Mouse (Mus musculus) small intestine, adult 2 months (tissue): ENCODE data around the gene Cyp4f15. TPM values are rescaled to one million over a fixed set of nuclear protein-coding genes. Genes with fewer than 3 reads are reported as not detected.
"Not testable (repeated sequence)": the region's sequence is repeated elsewhere in the genome, so short reads cannot be mapped to it uniquely, and the experiment has no call there.

Experiments
- H3K27ac ChIP-seq: fragments of 200-500 bp; 2 replicates; pipeline ENCODE4 v1.5.1; 2012; ENCODE audit warnings: low read depth, low read length, control low read depth, inconsistent platforms; ENCODE audit not compliant: insufficient read depth
- H3K27me3 ChIP-seq: fragments of 200-500 bp; 2 replicates; pipeline ENCODE4 v1.6.1; 2012; ENCODE audit warnings: mild to moderate bottlenecking, moderate library complexity, low read length, inconsistent platforms; ENCODE audit not compliant: control insufficient read depth, insufficient read depth
- H3K36me3 ChIP-seq: fragments of 200-500 bp; 2 replicates; pipeline ENCODE4 v1.6.1; 2012; ENCODE audit warnings: mild to moderate bottlenecking, low read length, control low read depth, inconsistent platforms; ENCODE audit not compliant: control insufficient read depth, insufficient read depth
- H3K4me1 ChIP-seq: fragments of 200-500 bp; 2 replicates; pipeline ENCODE4 v1.6.1; 2012; ENCODE audit warnings: low read length, inconsistent platforms, mixed read lengths; ENCODE audit not compliant: control insufficient read depth, insufficient read depth, insufficient read length
- H3K4me3 ChIP-seq: fragments of 200-500 bp; 2 replicates; pipeline ENCODE4 v1.5.1; 2012; ENCODE audit warnings: low read depth, mild to moderate bottlenecking, control low read depth, inconsistent platforms, low read length, moderate library complexity
- CTCF ChIP-seq: fragments of 200-500 bp; IDR thresholded peaks from 2 replicates; pipeline ENCODE4 v1.5.1; 2012; ENCODE audit warnings: low read depth, mild to moderate bottlenecking, control low read depth, inconsistent platforms, low read length, moderate library complexity, mixed read lengths; ENCODE audit not compliant: insufficient replicate concordance, insufficient read length; ENCODE audit errors: extremely low read depth
- POLR2A ChIP-seq: fragments of 200-500 bp; IDR thresholded peaks from 2 replicates; pipeline ENCODE4 v1.6.1; 2012; ENCODE audit warnings: low read depth, mild to moderate bottlenecking, control low read depth, inconsistent platforms, low read length, moderate library complexity
- WGBS: fragments of 180-500 bp; shearing (Covaris S2); methylation state at CpG from one replicate; pipeline ENCODE4 v1.1.7; 2018; 5-methylcytosine and 5-hydroxymethylcytosine counted together
- polyA plus RNA-seq: library from polyadenylated mRNA; depleted of rRNA; stranded (reverse); fragments of >200 nt; gene quantifications from 2 replicates; pipeline ENCODE4 v1.2.3, GENCODE M21; 2012

Cyp4f15 gene
- polyA plus RNA-seq, 1 experiment, result 0.57 TPM

GRCm38 (mm10) chr17:32658712-32659111 is 26.7 kb upstream of the Cyp4f15 start, which contains the start of gene Cyp4f40:
TSS of gene Cyp4f40 (plus strand) at chr17:32658900.
- no peaks in the 10 kb centered on the region for H3K27me3 ChIP-seq
- peak within 1 kb of the TSS; percentile 97 for H3K27ac ChIP-seq
- WGBS, result 12% methylated on average over 2 of the region's 2 CpGs
- H3K4me3 ChIP-seq, result peak within 1 kb of the TSS; percentile 44
- H3K36me3 ChIP-seq, result peaks cover 2% of the 10 kb centered on the region; the same call in 1 of the 2 replicates
- H3K4me1 ChIP-seq, result peaks cover 32% of the 10 kb centered on the region
- TF ChIP-seq POLR2A, result no peak; the same call in 1 of the 2 replicates
- TF ChIP-seq CTCF, result no peak

GRCm38 (mm10) chr17:32673976-32674375 is 11.5 kb upstream of the Cyp4f15 start:
- H3K4me1 ChIP-seq, result peaks cover 5% of the 10 kb centered on the region; the same call in 1 of the 2 replicates
- no peak overlapping the region for H3K4me3 ChIP-seq
- WGBS, result 74% methylated on average over 7 of the region's 7 CpGs
- H3K36me3 ChIP-seq, result peaks cover 16% of the 10 kb centered on the region
- H3K27ac ChIP-seq, result no peak overlapping the region
- no peaks in the 10 kb centered on the region for H3K27me3 ChIP-seq
- no peak for TF ChIP-seq POLR2A
- TF ChIP-seq CTCF, result no peak

GRCm38 (mm10) chr17:32676040-32676635 is 9.3 kb upstream of the Cyp4f15 start:
- no peak for TF ChIP-seq CTCF
- TF ChIP-seq POLR2A, result peak; percentile 45; the same call in 1 of the 2 replicates
- Histone ChIP-seq H3K4me3 (peak overlapping the region; percentile 36), H3K27me3 (no peaks in the 10 kb centered on the region), H3K36me3 (peaks cover 7% of the 10 kb centered on the region; the same call in 1 of the 2 replicates), H3K4me1 (peaks cover 5% of the 10 kb centered on the region; the same call in 1 of the 2 replicates), H3K27ac (peak overlapping the region; percentile 56)
- 23% methylated on average over 21 of the region's 21 CpGs for WGBS

GRCm38 (mm10) chr17:32680404-32680803 is 5.0 kb upstream of the Cyp4f15 start:
- no peak overlapping the region for H3K4me3 ChIP-seq
- 4% methylated on average over 2 of the region's 2 CpGs for WGBS
- H3K27me3 ChIP-seq, result no peaks in the 10 kb centered on the region
- no peaks in the 10 kb centered on the region for H3K36me3 ChIP-seq
- H3K4me1 ChIP-seq, result peaks cover 9% of the 10 kb centered on the region; the same call in 1 of the 2 replicates
- no peak for TF ChIP-seq POLR2A
- no peak for TF ChIP-seq CTCF
- H3K27ac ChIP-seq, result no peak overlapping the region

- 93% methylated on average over 5 of the region's 5 CpGs for WGBS
- TF ChIP-seq CTCF (no peak), POLR2A (no peak)
- H3K27ac ChIP-seq, result no peak overlapping the region
These were observed 1.3 kb downstream of the Cyp4f15 start for GRCm38 (mm10) chr17:32686722-32687121.

GRCm38 (mm10) chr17:32690959-32691358 is 5.5 kb downstream of the Cyp4f15 start:
- Histone ChIP-seq H3K4me3 (no peak overlapping the region), H3K36me3 (no peaks in the 10 kb centered on the region), H3K27me3 (no peaks in the 10 kb centered on the region), H3K27ac (no peak overlapping the region), H3K4me1 (peaks cover 9% of the 10 kb centered on the region; the same call in 1 of the 2 replicates)
- WGBS, result 34% methylated on average over 1 of the region's 1 CpGs
- TF ChIP-seq POLR2A (no peak), CTCF (no peak)

More at GRCm38 (mm10) chr17:32686722-32687121, 1.3 kb downstream of the Cyp4f15 start:
- no peak overlapping the region for H3K4me3 ChIP-seq
- H3K27me3 ChIP-seq, result no peaks in the 10 kb centered on the region
- H3K36me3 ChIP-seq, result no peaks in the 10 kb centered on the region
- H3K4me1 ChIP-seq, result peaks cover 13% of the 10 kb centered on the region; the same call in 1 of the 2 replicates

- H3K27me3 ChIP-seq, result no peaks in the 10 kb centered on the region
- 20% methylated on average over 22 of the region's 22 CpGs for WGBS
- TF ChIP-seq POLR2A (no peak), CTCF (peak; percentile 68; the same call in 1 of the 2 replicates)
- no peaks in the 10 kb centered on the region for H3K36me3 ChIP-seq
- peaks cover 3% of the 10 kb centered on the region; the same call in 1 of the 2 replicates for H3K4me1 ChIP-seq
- no peak overlapping the region for H3K27ac ChIP-seq
- H3K4me3 ChIP-seq, result peak overlapping the region; percentile 46
These were observed 17.4 kb downstream of the Cyp4f15 start for GRCm38 (mm10) chr17:32702826-32703225.

- H3K27ac ChIP-seq, H3K27me3 ChIP-seq, H3K36me3 ChIP-seq, H3K4me1 ChIP-seq, H3K4me3 ChIP-seq: not testable (repeated sequence)
These were observed 25.1 kb downstream of the Cyp4f15 start for GRCm38 (mm10) chr17:32710541-32710940.

GRCm38 (mm10) chr17:32722151-32722550 is 36.7 kb downstream of the Cyp4f15 start:
- H3K36me3 ChIP-seq, H3K27ac ChIP-seq: not testable (repeated sequence)
- 63% methylated on average over 1 of the region's 1 CpGs for WGBS

More at GRCm38 (mm10) chr17:32722151-32722550, 36.7 kb downstream of the Cyp4f15 start:
- H3K4me3 ChIP-seq, H3K27me3 ChIP-seq, H3K4me1 ChIP-seq: not testable (repeated sequence)
